Mouse (Mus musculus) cerebellum, adult 2 months (tissue): ENCODE measurements around the gene Cacna2d4.
"Not testable (repeated sequence)": the region's sequence is repeated elsewhere in the genome, so short reads cannot be mapped to it uniquely, and the experiment has no call there.

Experiments used
- CTCF ChIP-seq: fragments of 200-500 bp; IDR thresholded peaks from 2 replicates; pipeline ENCODE4 v1.5.1; 2011; ENCODE audit warnings: low read depth, mild to moderate bottlenecking, control low read depth, low read length, moderate library complexity, borderline replicate concordance; ENCODE audit not compliant: insufficient read depth
- POLR2A ChIP-seq: fragments of 200-500 bp; IDR thresholded peaks from 2 replicates; pipeline ENCODE4 v1.6.1; 2011; ENCODE audit warnings: low read length, control low read depth, borderline replicate concordance; ENCODE audit not compliant: insufficient read depth

- not testable (repeated sequence) for TF ChIP-seq POLR2A, CTCF
These were observed 123.9 kb downstream of the Cacna2d4 start for GRCm38 (mm10) chr6:119360250-119360649.
